Mouse (Mus musculus) stomach, embryonic 14.5 days (tissue): Measurements from ENCODE around the gene Klhdc8a. TPM values are rescaled to one million over a fixed set of nuclear protein-coding genes. Genes with fewer than 3 reads are reported as not detected.

Experiments
- ATAC-seq: fragments of 200-750 bp; cut with Nextera tagmentation; 2 replicates; pipeline ENCODE4 v1.8.0; 2017; ENCODE audit warnings: low read depth, moderate TSS enrichment; ENCODE audit not compliant: insufficient number of reproducible peaks, insufficient read depth, low FRiP score
- H3K27ac ChIP-seq: fragments of 300-500 bp; sonication (generic); 2 replicates; pipeline ENCODE4 v1.5.1; 2014; ENCODE audit warnings: mild to moderate bottlenecking, low read length, moderate library complexity, mixed read lengths
- H3K27me3 ChIP-seq: fragments of 300-500 bp; sonication (generic); 2 replicates; pipeline ENCODE4 v1.6.1; 2014; ENCODE audit warnings: low read length, control low read depth, mixed read lengths; ENCODE audit not compliant: control insufficient read depth, insufficient read depth
- H3K36me3 ChIP-seq: fragments of 300-500 bp; sonication (generic); 2 replicates; pipeline ENCODE4 v1.6.1; 2014; ENCODE audit warnings: mild to moderate bottlenecking, control low read depth, low read length, moderate library complexity, mixed read lengths; ENCODE audit not compliant: control insufficient read depth, insufficient read depth
- H3K4me1 ChIP-seq: fragments of 300-500 bp; sonication (generic); 2 replicates; pipeline ENCODE4 v1.6.1; 2014; ENCODE audit warnings: low read length, control low read depth, mixed read lengths; ENCODE audit not compliant: control insufficient read depth, insufficient read depth
- H3K4me2 ChIP-seq: fragments of 300-500 bp; sonication (generic); replicated peaks from 2 replicates; pipeline ENCODE4 v1.6.1; 2014; ENCODE audit warnings: low read depth, low read length, control low read depth
- H3K4me3 ChIP-seq: fragments of 300-500 bp; sonication (generic); 2 replicates; pipeline ENCODE4 v1.5.1; 2014; ENCODE audit warnings: low read depth, low read length, control low read depth
- H3K9ac ChIP-seq: fragments of 300-500 bp; sonication (generic); replicated peaks from 2 replicates; pipeline ENCODE4 v1.6.1; 2014; ENCODE audit warnings: low read depth, mild to moderate bottlenecking, control low read depth, low read length, moderate library complexity, mixed read lengths
- H3K9me3 ChIP-seq: fragments of 300-500 bp; sonication (generic); 2 replicates; pipeline ENCODE4 v1.6.1; 2016; ENCODE audit warnings: low read depth, low read length, control low read depth; ENCODE audit not compliant: control insufficient read depth
- WGBS: fragments of 180-500 bp; shearing (Covaris S2); extraction: QIAGEN DNeasy Blood & Tissue Kit; methylation state at CpG from one replicate; pipeline ENCODE4 v1.1.7; 2014; 5-methylcytosine and 5-hydroxymethylcytosine counted together
- polyA plus RNA-seq: library from polyadenylated mRNA; unstranded; fragments of >200 nt; fragmentation: Nextera tagmentation; extraction: Ambion mirVana; gene quantifications from 2 replicates; pipeline ENCODE4 v1.2.1, GENCODE M21; 2014

The Klhdc8a gene
- polyA plus RNA-seq, 1 experiment from 2014 or later = not detected

DNA sequence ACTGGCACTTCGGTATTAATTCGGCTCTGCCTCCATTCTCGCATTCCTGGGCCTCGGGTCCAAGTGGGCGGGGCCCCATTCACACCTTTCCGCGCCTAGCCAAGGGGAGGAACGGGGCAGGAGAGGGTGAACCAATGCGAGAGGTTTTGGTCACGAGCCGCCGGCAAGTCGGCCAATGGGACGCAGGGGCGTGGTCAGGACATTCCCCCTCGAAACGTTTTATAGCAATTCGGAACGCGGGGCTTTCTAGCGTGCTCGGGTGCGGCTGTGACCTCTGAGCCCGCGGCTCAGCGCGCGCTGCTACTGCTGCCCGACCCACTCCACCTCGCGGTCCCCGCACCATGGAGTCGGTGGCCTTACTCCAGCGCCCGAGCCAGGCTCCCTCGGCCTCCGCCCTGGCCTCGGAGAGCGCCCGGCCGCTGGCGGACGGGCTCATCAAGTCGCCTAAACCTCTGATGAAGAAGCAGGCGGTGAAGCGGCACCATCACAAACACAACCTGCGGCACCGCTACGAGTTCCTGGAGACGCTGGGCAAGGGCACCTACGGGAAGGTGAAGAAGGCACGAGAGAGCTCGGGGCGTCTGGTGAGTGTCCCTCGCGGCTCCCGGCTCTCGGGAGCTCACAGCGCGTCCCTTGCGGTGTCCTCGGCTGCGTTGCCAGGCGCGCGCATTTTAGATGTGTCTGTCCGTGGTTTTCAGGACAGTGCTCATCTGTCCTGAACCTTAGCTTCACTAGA lies 17.6 kb downstream of the Klhdc8a start, which contains the start of gene Nuak2:
Gene Nuak2 (plus strand): TSS at position 238 of the 736 bp plus-strand sequence.
- H3K27me3 ChIP-seq = 0 out of 2 replicates have a peak, but pooled peaks cover 10% of the 10 kb centered on the region
- under 1% methylated on average over 67 of the region's 67 CpGs for WGBS
- H3K27ac ChIP-seq = no peak within 1 kb of the TSS
- H3K9me3 ChIP-seq = no peaks in the 10 kb centered on the region
- peak within 1 kb of the TSS; percentile 96 for H3K4me2 ChIP-seq
- H3K36me3 ChIP-seq = no peaks in the 10 kb centered on the region
- H3K9ac ChIP-seq = peak within 1 kb of the TSS; percentile 39
- H3K4me3 ChIP-seq = peak within 1 kb of the TSS; percentile 51
- H3K4me1 ChIP-seq = peaks cover 6% of the 10 kb centered on the region; the same call in 1 of the 2 replicates
- ATAC-seq = peak; percentile 81

DNA sequence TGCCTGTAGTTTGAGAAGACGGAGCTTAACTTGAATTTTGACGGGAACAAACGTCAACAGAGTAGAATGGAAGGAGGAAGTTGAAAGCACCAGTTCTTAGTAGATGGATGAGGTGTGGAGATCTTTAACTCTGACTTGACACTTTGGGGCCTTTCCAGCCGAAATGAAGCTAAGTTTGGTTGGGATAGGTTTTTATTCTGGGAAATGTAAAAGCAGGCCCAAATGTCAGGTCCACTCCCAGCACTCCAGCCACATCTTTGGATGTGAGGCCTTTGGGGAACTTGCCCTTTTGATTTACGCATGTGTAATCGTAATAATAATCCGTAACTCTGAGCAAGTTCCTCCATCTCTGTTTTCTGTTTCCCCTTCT lies 18.2 kb downstream of the Klhdc8a start:
- Histone ChIP-seq H3K36me3 (no peaks in the 10 kb centered on the region), H3K27ac (no peak overlapping the region), H3K9me3 (no peaks in the 10 kb centered on the region), H3K27me3 (0 out of 2 replicates have a peak, but pooled peaks cover 10% of the 10 kb centered on the region), H3K9ac (peak overlapping the region; percentile 39; the same call in 1 of the 2 replicates), H3K4me3 (peak overlapping the region; percentile 51), H3K4me1 (peaks cover 6% of the 10 kb centered on the region; the same call in 1 of the 2 replicates), H3K4me2 (peak overlapping the region; percentile 96)
- ATAC-seq = no peak
- 37% methylated on average over 7 of the region's 7 CpGs for WGBS

DNA sequence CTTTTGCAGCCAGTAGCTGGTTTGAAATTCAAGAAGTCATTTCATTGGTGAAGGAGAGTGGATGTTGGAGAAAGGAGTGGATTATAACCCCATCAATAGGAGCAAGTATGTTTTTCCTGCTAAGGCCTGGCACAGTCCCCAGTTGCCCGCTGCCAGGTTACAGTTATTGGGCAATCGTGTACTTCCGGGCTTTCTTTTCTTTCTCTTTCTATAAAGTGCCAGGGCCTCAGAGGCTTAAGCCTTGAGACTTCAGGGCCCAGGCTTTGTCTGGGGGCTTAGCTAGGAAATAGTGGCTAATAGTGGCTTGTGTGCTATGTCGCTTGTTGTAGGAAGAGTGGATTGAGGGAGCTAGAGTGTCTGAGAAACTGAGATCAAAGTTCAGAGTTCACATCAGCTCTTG lies 19.0 kb downstream of the Klhdc8a start:
- H3K9ac ChIP-seq = no peak overlapping the region
- H3K4me3 ChIP-seq = no peak overlapping the region
- 0 out of 2 replicates have a peak, but pooled peaks cover 10% of the 10 kb centered on the region for H3K27me3 ChIP-seq
- no peaks in the 10 kb centered on the region for H3K9me3 ChIP-seq
- H3K4me2 ChIP-seq = peak overlapping the region; percentile 96; the same call in 1 of the 2 replicates
- H3K27ac ChIP-seq = no peak overlapping the region; the same call in 1 of the 2 replicates
- WGBS = 66% methylated on average over 4 of the region's 4 CpGs
- H3K36me3 ChIP-seq = no peaks in the 10 kb centered on the region
- peaks cover 5% of the 10 kb centered on the region for H3K4me1 ChIP-seq
- no peak for ATAC-seq

DNA sequence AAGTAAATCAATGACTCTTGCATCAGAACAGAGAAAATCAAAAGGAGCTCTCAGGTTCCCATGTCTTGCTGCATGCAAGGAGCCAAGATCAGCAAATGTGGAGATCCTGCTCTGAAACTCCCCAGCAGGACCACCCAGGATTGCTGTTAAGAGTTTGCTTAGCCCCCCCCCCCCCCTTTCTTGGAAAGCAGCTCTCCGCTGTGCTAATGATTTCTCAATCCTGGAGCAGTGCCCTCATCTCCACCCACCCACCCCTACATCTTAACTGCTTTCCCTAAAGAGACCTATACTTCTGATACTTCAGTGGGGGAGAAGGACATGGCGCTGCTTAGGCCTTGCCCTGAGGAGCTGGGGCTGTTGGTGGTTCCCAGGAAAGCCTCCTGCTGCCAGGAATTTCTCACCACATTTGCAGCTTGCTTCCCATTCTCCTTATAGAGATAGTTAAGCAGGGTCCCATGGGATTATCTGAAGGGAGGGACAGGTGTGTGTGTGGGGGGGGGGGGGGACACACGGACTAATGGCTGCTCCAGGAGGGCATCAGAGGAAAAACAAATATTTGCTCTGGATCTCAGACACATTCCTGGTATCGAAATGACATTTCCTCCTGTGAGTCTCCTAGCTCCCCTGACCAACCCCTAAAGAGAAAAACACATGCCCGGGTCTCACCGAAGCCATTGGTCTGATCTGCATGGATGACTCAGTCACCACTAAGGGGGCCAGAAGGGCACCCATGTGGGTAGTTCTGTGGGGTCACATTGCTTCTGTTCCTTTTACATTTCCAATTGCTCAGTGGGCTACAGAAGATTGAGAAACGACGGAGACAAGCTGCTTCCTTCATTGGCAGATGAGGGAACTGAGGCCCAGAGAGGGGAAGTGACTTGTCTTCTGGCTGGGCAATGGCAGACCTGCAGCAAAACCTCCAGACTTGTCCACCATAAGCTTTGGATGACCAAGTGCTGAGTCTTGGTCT lies 19.8 kb downstream of the Klhdc8a start:
- Histone ChIP-seq H3K4me3 (no peak overlapping the region), H3K9me3 (no peaks in the 10 kb centered on the region), H3K36me3 (no peaks in the 10 kb centered on the region), H3K4me2 (no peak overlapping the region; the same call in 1 of the 2 replicates), H3K4me1 (peaks cover 13% of the 10 kb centered on the region), H3K27me3 (0 out of 2 replicates have a peak, but pooled peaks cover 10% of the 10 kb centered on the region), H3K27ac (peak overlapping the region; percentile 0; the same call in 1 of the 2 replicates), H3K9ac (no peak overlapping the region)
- WGBS = 45% methylated on average over 8 of the region's 8 CpGs
- ATAC-seq = no peak

DNA sequence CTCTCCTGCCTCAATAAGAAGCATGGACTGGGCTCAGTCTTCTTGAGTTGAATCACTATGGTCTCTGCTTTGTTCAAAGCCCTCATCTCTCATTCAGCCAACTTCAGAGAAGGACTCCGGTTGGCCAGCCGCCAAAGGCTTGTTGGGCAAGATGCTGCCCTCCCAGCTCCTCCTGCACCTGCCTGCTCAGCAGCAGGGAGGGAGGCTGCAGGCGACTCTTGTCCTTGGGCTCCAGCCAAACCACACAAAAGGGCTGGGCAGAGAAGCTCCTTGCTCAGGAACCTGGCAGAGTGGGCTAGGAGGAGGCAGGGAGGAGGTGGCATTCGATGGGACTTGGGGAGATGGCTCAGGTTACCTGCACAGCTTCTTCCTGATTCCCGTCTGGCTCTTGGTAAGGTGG lies 20.8 kb downstream of the Klhdc8a start:
- no peak overlapping the region; the same call in 1 of the 2 replicates for H3K27ac ChIP-seq
- no peak overlapping the region for H3K9ac ChIP-seq
- H3K4me2 ChIP-seq = no peak overlapping the region
- H3K4me3 ChIP-seq = no peak overlapping the region
- peak; percentile 24; the same call in 1 of the 2 replicates for ATAC-seq
- H3K36me3 ChIP-seq = no peaks in the 10 kb centered on the region
- H3K27me3 ChIP-seq = 0 out of 2 replicates have a peak, but pooled peaks cover 10% of the 10 kb centered on the region
- 44% methylated on average over 5 of the region's 5 CpGs for WGBS
- peaks cover 14% of the 10 kb centered on the region for H3K4me1 ChIP-seq
- H3K9me3 ChIP-seq = no peaks in the 10 kb centered on the region

DNA sequence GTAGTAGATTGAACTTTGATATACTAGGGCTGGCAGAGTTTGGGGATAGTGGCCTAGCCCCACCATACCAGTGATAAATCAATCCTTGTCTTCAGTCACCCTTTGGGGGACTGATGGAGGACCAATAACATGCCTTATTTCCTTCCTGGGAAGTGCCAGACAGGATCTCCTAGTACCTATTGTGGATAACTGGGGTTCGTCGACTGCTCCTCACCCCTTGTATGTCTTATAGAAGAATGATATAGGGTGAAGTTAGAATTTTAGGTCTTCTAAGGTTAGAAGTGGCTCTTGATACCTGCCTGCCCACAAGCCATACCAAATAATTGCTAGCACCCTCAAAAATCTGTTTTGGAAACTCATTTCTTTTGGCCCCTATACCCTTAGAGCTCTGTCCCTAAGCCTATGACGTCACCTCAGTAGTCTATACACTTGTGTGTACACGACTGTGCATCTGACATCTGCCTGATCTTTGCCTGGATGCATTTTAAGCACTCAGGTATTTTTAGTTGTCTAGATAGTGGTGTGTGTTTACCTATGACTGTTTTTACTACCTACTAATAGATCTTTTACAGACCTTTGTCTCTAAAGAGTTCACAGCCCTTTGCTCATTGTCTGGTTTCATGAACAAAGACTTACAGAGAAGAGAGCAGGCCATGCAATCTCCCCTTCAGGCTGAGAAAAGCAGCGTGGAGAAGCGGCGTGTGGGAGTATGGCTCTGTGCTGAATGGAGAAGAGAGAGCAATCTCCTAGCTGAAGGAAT lies 23.6 kb downstream of the Klhdc8a start:
- H3K27me3 ChIP-seq = no peaks in the 10 kb centered on the region
- no peak overlapping the region for H3K4me3 ChIP-seq
- H3K27ac ChIP-seq = peak overlapping the region; percentile 29; the same call in 1 of the 2 replicates
- no peak for ATAC-seq
- H3K4me1 ChIP-seq = peaks cover 10% of the 10 kb centered on the region
- WGBS = 65% methylated on average over 7 of the region's 7 CpGs
- no peak overlapping the region for H3K4me2 ChIP-seq
- peak overlapping the region; percentile 3; the same call in 1 of the 2 replicates for H3K9ac ChIP-seq
- no peaks in the 10 kb centered on the region for H3K9me3 ChIP-seq
- no peaks in the 10 kb centered on the region for H3K36me3 ChIP-seq

DNA sequence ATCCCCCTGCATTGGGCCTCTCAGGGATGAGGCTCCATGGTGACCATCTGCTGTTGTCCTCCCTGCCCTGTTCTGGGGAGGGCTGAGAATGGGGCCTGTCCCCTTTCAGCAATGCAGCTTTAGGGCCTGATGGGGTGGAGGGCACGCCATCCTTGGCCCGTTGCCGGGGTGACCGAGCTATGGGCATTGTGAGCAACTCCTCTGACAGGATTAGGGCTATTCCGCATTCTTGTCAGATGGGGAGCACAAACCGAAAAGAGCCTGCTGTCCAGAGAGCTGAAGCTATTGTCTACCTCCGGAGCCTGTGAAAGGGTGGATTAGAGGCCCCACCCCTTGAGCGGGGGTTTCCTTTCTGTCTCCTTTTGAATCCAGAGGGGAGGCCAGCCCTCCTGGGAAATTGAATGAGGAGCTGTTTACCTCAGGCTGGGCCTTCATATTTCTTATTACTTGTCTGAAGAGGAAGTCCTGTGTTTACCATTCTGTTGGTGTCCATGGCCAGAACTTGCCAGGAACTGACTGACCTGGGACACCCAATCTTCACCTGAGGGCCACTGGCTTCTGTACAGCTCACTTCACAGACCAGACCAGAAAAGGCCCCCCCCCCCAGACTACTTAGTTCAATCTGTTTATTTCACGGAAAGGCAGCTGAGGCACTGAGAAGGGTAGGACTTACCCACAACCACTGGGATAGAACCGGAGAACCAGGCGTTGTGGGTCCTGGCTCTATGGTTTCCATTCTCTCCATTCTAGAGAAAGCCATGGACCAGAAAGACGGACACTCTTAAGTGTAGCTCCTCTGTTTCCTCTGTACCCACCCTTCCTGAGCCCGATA lies 24.5 kb downstream of the Klhdc8a start:
- Histone ChIP-seq H3K4me1 (peaks cover 10% of the 10 kb centered on the region), H3K9ac (peak overlapping the region; percentile 3; the same call in 1 of the 2 replicates), H3K4me2 (no peak overlapping the region), H3K4me3 (no peak overlapping the region), H3K9me3 (no peaks in the 10 kb centered on the region), H3K36me3 (no peaks in the 10 kb centered on the region), H3K27ac (peak overlapping the region; percentile 29; the same call in 1 of the 2 replicates), H3K27me3 (no peaks in the 10 kb centered on the region)
- WGBS = 33% methylated on average over 13 of the region's 13 CpGs
- peak; percentile 47; the same call in 1 of the 2 replicates for ATAC-seq
